Mouse (Mus musculus): ENCODE measurements around the gene Sema6d. TPM values are rescaled to one million over a fixed set of nuclear protein-coding genes. Genes with fewer than 3 reads are reported as not detected.

The Sema6d gene
- polyA plus RNA-seq, 1 experiment from 2014 or later, result 22.1 TPM

DNA sequence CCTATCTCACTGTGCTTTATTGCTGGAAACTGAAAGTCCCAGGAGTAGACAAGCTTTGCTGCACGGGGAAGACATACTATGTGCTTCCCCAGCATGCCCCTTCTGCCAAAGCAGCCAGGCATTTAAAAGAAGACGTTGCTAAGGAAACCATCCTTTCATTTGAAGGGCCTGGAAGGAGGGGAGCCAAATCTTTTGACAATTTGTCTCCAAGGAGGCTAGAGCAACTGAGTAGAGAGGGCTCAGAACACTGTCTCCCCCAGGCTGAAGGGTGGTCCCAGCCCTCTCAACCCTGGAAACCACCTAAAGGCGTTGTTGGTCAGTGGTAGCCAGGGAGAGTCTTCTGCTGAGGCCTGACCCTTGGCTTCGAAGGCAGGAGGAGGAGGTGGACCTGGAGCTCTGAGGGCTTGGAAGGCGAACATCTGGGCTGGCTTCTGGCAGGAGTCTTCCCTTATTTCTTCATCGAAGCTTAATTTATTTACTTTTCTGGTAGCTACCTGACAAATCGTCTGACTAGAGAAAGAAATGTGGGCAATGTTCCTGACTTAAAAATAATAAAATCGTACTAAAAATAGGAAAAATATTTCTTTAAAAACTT, 545.6 kb downstream of the Sema6d start:
- H3K27me3 ChIP-seq, result no peaks in the 10 kb centered on the region
- 43% methylated on average over 8 of the region's 8 CpGs for WGBS
- H3K4me1 ChIP-seq (replicated peaks), result peaks cover 20% of the 10 kb centered on the region
- H3K4me2 ChIP-seq (replicated peaks), result no peak overlapping the region
- no peak overlapping the region for H3K9ac ChIP-seq (replicated peaks)
- H3K4me3 ChIP-seq (replicated peaks), result no peak overlapping the region
- no peak overlapping the region for H3K27ac ChIP-seq
- no peaks in the 10 kb centered on the region for H3K36me3 ChIP-seq
- ATAC-seq, result 0 out of 2 replicates have a peak, but pooled peaks have one; percentile 24
- H3K9me3 ChIP-seq, result no peaks in the 10 kb centered on the region

DNA sequence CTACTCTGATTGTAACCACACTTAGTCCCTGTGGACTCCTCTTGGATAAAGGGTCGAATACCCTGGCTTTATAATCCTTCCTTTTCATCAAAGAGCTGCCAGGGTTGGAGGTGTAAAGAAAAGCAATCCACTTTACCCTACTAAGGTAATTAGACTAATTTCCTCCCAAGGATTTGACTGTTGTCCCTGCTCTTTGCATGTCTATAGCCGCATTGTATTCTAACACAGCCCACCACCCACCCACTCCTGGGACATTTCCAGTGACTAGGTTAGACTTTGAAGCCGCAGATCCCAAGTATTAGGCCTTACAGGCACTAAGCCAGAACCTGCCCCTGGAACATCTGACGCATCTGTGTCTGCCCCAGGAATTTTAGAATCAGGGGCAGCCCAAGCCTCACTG, 547.3 kb downstream of the Sema6d start:
- 35% methylated on average over 4 of the region's 4 CpGs for WGBS
- Histone ChIP-seq H3K4me3 (replicated peaks) (no peak overlapping the region), H3K9me3 (no peaks in the 10 kb centered on the region), H3K9ac (replicated peaks) (no peak overlapping the region), H3K27ac (no peak overlapping the region), H3K27me3 (no peaks in the 10 kb centered on the region), H3K4me2 (replicated peaks) (no peak overlapping the region), H3K36me3 (no peaks in the 10 kb centered on the region), H3K4me1 (replicated peaks) (peaks cover 28% of the 10 kb centered on the region)
- ATAC-seq, result no peak

DNA sequence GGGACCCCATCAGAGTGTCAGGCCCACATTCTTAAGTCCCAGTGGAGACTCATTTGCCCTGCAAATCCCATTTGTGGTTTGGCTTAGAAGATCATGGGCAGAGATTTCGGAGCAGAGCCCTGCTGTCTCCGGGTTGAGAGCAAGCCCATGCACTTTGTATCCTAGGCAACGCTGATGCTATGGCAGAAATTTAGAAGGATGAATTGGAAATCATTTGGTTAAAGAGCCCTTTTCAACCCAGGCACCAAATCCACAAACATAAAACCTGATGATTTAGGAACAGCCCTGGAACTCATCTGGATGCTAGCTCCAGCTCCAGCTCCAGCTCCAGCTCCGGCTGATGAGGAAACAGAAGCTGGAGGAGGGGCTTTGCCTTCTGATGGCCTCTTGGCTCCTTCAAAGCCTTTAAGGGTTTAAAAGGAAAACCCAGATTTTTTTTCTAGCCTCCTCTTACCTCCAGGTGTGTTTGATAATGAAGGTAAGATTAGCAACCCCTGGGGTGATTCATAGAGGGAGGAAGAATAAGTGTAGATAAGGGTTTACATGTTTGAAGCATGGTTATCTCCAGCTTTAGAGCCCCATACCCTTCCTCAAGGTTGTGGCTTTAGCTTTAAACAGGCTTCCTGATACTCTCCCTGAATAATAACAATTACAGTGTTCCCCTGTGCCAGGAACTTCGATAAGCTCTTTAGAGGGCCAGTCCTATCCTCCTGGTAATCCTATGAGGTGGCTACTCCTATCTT, 549.6 kb downstream of the Sema6d start:
- Histone ChIP-seq H3K9ac (replicated peaks) (no peak overlapping the region), H3K27ac (no peak overlapping the region), H3K4me3 (replicated peaks) (no peak overlapping the region), H3K4me2 (replicated peaks) (no peak overlapping the region), H3K4me1 (replicated peaks) (peaks cover 28% of the 10 kb centered on the region), H3K27me3 (no peaks in the 10 kb centered on the region), H3K9me3 (no peaks in the 10 kb centered on the region), H3K36me3 (no peaks in the 10 kb centered on the region)
- whole genome bisulfite sequencing, result 41% methylated on average over 5 of the region's 5 CpGs
- ATAC-seq, result no peak

DNA sequence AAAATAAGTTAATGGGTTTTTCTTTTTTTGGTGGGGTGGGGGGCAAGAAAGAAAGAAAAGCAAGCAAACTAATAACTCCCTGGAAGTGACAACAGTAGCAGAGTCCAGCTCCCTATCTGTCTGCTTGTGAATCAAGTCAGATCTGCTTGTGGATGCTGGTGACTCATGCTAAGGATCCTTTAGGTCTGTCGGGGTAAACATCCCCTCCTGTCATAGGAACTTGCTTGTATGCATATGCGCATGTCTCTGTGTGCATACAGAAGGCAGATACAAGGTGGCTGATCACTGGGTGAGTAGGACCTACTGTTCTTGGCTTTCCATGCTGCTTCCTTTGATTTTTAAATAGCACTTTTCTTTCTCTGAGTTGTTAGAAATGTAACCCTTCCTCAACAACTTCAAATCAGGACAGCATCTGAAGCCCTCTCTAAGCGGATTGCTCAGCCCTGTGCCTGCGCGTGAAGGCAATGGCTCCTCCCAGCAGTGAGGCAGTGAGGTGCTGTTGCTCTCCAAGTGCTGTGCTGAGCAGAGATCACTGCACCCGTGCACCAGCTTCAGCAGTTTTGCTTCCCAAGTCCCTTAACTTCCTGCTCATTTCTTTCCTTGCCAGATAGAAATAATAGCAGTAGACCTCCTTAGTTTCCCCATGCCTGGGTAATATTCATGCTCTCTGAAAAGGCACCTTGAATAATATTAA, 550.9 kb downstream of the Sema6d start:
- Histone ChIP-seq H3K4me1 (replicated peaks) (peaks cover 22% of the 10 kb centered on the region), H3K27ac (no peak overlapping the region)

DNA sequence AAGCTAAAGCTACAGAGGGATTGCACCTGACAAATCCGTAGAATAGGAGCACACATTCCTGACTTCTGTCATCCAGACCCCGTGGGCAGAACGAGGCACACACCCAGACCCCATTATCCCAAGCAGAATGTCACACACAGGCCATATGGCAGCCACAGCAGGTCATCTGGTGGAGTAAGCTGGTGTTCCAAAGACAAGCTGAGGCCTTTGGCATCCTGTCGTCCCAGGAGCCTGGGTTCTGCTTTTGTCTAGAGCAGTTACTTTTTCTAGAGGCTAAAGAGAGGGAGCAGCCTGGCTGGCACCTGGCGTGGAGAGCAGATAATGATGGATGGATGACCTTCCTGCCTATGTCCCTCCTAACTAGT, 551.4 kb downstream of the Sema6d start:
- no peak overlapping the region for H3K27ac ChIP-seq
- no peaks in the 10 kb centered on the region for H3K27me3 ChIP-seq
- no peak overlapping the region for H3K4me3 ChIP-seq (replicated peaks)
- no peaks in the 10 kb centered on the region for H3K36me3 ChIP-seq
- peaks cover 22% of the 10 kb centered on the region for H3K4me1 ChIP-seq (replicated peaks)
- H3K9ac ChIP-seq (replicated peaks), result no peak overlapping the region
- 0 out of 2 replicates have a peak, but pooled peaks have one; percentile 28 for ATAC-seq
- no peak overlapping the region for H3K4me2 ChIP-seq (replicated peaks)
- 27% methylated on average over 5 of the region's 5 CpGs for WGBS
- no peaks in the 10 kb centered on the region for H3K9me3 ChIP-seq

More for the DNA sequence above, 550.9 kb downstream of the Sema6d start:
- Histone ChIP-seq H3K4me3 (replicated peaks) (no peak overlapping the region), H3K4me2 (replicated peaks) (no peak overlapping the region), H3K27me3 (no peaks in the 10 kb centered on the region), H3K9ac (replicated peaks) (no peak overlapping the region), H3K9me3 (no peaks in the 10 kb centered on the region), H3K36me3 (no peaks in the 10 kb centered on the region)
- WGBS, result 37% methylated on average over 6 of the region's 6 CpGs
- ATAC-seq, result no peak

DNA sequence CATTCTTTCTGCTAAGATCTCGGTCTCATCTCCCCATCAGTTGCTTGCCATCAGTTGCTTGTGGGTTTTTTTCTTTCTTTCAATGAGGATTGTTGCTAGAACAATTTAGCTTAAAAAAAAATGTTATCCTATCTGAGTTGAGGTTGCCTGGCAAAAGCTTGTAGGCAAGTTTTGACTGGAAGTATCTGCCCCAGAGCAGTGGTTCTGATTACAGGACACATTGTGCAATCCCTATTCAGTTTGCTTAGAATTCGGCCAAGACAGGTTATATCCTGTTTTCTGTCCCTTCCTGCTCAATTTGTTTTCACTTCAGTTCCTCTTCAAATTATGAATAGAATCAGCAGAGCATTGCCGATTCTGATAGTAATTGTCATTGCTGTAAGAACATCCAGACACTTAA, 552.4 kb downstream of the Sema6d start:
- no peak for ATAC-seq
- H3K4me1 ChIP-seq (replicated peaks), result peaks cover 17% of the 10 kb centered on the region
- no peak overlapping the region for H3K4me3 ChIP-seq (replicated peaks)
- no peak overlapping the region for H3K9ac ChIP-seq (replicated peaks)
- H3K27ac ChIP-seq, result no peak overlapping the region
- H3K27me3 ChIP-seq, result no peaks in the 10 kb centered on the region
- H3K4me2 ChIP-seq (replicated peaks), result no peak overlapping the region
- H3K36me3 ChIP-seq, result no peaks in the 10 kb centered on the region
- WGBS, result 66% methylated on average over 3 of the region's 3 CpGs
- no peaks in the 10 kb centered on the region for H3K9me3 ChIP-seq

DNA sequence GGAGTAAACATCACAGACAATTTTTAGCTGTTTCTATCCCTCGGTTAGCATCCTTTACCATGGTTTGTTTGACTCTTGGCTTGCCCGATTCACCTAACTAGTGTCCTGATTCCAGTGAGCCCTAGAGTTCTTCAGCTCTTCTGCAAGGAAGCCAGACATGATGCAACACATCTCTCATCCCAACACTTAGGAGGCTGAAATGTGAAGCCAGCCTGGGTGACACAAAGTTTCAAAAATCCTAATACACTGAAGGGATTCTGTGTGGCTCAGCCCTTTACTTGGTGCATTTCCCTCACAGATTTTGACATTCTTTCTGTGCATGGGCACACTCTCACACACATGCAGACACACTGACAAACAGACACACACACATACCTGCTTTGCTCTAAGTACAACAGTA, 560.8 kb downstream of the Sema6d start:
- Histone ChIP-seq H3K4me1 (replicated peaks) (no peaks in the 10 kb centered on the region), H3K9ac (replicated peaks) (no peak overlapping the region), H3K36me3 (no peaks in the 10 kb centered on the region), H3K27me3 (no peaks in the 10 kb centered on the region), H3K9me3 (no peaks in the 10 kb centered on the region), H3K4me2 (replicated peaks) (no peak overlapping the region), H3K27ac (no peak overlapping the region), H3K4me3 (replicated peaks) (no peak overlapping the region)
- no peak for ATAC-seq
- 93% methylated on average over 2 of the region's 2 CpGs for WGBS

DNA sequence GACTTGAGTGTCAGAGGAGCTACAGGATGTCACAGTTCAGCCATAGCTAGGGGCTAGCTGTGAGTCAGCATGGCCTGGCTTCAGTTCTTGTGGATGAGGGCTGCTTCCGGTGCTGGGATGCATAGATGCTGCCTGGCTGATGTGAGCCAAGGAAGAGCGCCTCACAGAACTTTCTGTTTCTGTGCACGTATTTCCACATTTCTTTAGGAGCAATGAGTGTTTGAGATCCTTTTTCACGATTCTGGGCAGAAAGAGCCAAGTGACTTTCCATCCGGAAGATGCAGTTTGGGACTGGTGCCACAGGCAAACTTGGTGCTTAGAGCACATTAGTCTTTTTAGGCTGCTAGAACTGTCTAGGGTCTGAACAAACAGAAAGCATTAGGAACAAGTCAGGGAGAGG, 561.4 kb downstream of the Sema6d start:
- no peaks in the 10 kb centered on the region for H3K27me3 ChIP-seq
- H3K4me1 ChIP-seq (replicated peaks), result no peaks in the 10 kb centered on the region
- H3K4me2 ChIP-seq (replicated peaks), result no peak overlapping the region
- H3K9me3 ChIP-seq, result no peaks in the 10 kb centered on the region
- 86% methylated on average over 5 of the region's 5 CpGs for WGBS
- no peak for ATAC-seq
- H3K4me3 ChIP-seq (replicated peaks), result no peak overlapping the region
- H3K9ac ChIP-seq (replicated peaks), result no peak overlapping the region
- no peak overlapping the region for H3K27ac ChIP-seq
- no peaks in the 10 kb centered on the region for H3K36me3 ChIP-seq

DNA sequence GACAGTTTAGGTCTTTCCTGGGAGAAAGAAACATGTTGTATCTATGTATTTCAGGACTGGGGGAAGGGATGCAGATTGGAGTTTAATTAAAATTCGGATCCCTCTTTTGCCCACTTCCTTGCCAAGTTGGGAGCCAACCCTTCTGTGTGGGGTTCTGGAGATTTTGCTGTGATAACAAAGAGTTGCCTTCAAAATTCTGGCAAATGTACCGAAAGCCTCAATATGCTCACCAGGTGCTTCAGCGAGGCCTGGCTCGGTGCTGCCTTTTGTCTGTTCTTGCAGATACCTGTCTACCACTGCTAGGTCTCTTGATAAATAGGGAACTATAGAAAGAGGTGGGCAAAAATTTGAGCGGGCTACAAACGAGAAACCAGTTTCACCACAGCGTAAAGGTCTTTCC, 563.4 kb downstream of the Sema6d start:
- Histone ChIP-seq H3K27me3 (no peaks in the 10 kb centered on the region), H3K27ac (0 out of 2 replicates have a peak overlapping the region, but pooled peaks have one; percentile 5), H3K4me1 (replicated peaks) (no peaks in the 10 kb centered on the region), H3K9me3 (no peaks in the 10 kb centered on the region), H3K36me3 (peaks cover 8% of the 10 kb centered on the region), H3K4me3 (replicated peaks) (no peak overlapping the region), H3K4me2 (replicated peaks) (no peak overlapping the region), H3K9ac (replicated peaks) (no peak overlapping the region)
- WGBS, result 93% methylated on average over 7 of the region's 7 CpGs
- no peak for ATAC-seq

DNA sequence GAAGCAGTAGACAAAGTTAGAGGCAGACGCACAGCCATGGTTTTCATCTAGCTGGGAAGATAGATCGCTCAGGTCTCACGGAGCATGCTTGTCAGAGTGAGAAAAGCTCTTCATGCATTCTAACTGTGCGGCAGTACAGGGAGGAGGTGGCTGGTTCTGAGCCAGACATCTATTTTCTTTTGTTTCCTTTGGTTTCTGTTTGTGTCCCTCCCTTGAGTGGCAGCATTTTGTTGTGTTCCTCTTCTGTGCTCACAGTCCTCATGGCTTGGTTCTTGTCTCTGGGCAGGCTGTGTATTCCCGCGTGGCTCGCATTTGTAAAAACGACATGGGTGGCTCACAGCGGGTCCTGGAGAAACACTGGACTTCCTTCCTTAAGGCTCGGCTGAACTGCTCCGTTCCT, 567.6 kb downstream of the Sema6d start:
- no peak overlapping the region for H3K27ac ChIP-seq
- no peak overlapping the region for H3K4me2 ChIP-seq (replicated peaks)
- ATAC-seq, result no peak
- 80% methylated on average over 11 of the region's 11 CpGs for WGBS
- peaks cover 25% of the 10 kb centered on the region for H3K36me3 ChIP-seq
- no peak overlapping the region for H3K4me3 ChIP-seq (replicated peaks)
- no peaks in the 10 kb centered on the region for H3K27me3 ChIP-seq
- no peak overlapping the region for H3K9ac ChIP-seq (replicated peaks)
- H3K9me3 ChIP-seq, result no peaks in the 10 kb centered on the region
- H3K4me1 ChIP-seq (replicated peaks), result no peaks in the 10 kb centered on the region

DNA sequence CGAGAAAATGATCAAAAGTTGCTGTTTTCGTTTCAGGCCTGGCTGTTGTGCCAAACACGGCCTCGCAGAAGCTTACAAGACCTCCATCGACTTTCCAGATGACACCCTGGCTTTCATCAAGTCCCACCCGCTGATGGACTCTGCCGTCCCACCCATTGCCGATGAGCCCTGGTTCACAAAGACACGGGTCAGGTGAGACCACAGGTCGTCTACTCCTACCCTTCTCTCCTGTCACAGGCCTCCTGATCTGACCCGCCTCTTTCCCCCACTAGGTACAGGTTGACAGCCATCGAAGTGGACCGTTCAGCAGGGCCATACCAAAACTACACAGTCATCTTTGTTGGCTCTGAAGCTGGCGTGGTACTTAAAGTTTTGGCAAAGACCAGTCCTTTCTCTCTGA, 568.6 kb downstream of the Sema6d start:
- ATAC-seq, result no peak
- Histone ChIP-seq H3K4me3 (replicated peaks) (no peak overlapping the region), H3K4me1 (replicated peaks) (no peaks in the 10 kb centered on the region), H3K4me2 (replicated peaks) (no peak overlapping the region), H3K27ac (no peak overlapping the region), H3K9ac (replicated peaks) (no peak overlapping the region), H3K9me3 (no peaks in the 10 kb centered on the region), H3K36me3 (peaks cover 25% of the 10 kb centered on the region), H3K27me3 (no peaks in the 10 kb centered on the region)
- WGBS, result 96% methylated on average over 14 of the region's 14 CpGs

DNA sequence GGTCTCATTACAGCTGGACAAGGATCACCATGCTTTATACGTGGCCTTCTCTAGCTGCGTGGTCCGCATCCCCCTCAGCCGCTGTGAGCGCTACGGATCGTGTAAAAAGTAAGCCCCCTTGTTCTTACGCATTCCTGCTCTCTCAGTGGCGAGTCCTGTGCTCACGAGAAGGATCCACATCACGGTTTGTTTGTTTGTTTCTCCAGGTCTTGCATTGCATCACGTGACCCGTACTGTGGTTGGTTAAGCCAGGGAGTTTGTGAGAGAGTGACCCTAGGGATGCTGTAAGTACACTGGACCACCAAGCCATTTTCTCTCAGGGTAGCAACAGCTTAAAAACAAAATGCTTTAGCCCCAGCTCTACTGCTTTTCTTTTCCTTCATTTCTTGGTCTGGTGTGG, 569.8 kb downstream of the Sema6d start:
- Histone ChIP-seq H3K27ac (no peak overlapping the region), H3K36me3 (peaks cover 32% of the 10 kb centered on the region), H3K4me2 (replicated peaks) (no peak overlapping the region), H3K4me1 (replicated peaks) (no peaks in the 10 kb centered on the region), H3K9me3 (no peaks in the 10 kb centered on the region), H3K9ac (replicated peaks) (no peak overlapping the region), H3K4me3 (replicated peaks) (no peak overlapping the region), H3K27me3 (no peaks in the 10 kb centered on the region)
- ATAC-seq, result no peak
- 93% methylated on average over 13 of the region's 13 CpGs for WGBS
